Comparison of ENCODE assay signal across 11 mouse cellular contexts in genomic region chr8:87539829-87540394, GRCm38 (mm10). TPM values are rescaled to one million over a fixed set of nuclear protein-coding genes. Genes with fewer than 3 reads are reported as not detected.
DNase-seq lines count a peak whose midpoint lies in the region; TF ChIP-seq lines count a peak whose summit lies in the region.
"Had no signal": no experiment of that assay in that cellular context is flagged by ENCODE, and none has a peak within 500 bp of the region (broad histone marks: within the 10 kb centered on the region; RNA-seq: fewer than 3 reads in every experiment).

No protein-coding gene starts in this region.

- DNase-seq in heart, adult 11 months = peak; percentile 74
- DNase-seq in heart, embryonic 10.5 days (ENCODE audit: low spot score) = no peak
- DNase-seq in frontal cortex, postnatal 10 days (ENCODE audit: low spot score in 2 of 2) = peak; percentile 17 to 18
- peak; percentile 14 to 25 for DNase-seq in left cerebral cortex, adult 2 months (ENCODE audit: extremely low spot score in 1 of 2, low spot score in 2 of 2)
- peak; percentile 13 for DNase-seq in right cerebral cortex, postnatal 14 days
- DNase-seq in spleen, postnatal 4 days (ENCODE audit: low spot score in 2 of 2) = no peak
- no peak for DNase-seq in adrenal gland, adult (ENCODE audit: inconsistent age in 2 of 2, low spot score in 1 of 2)
- DNase-seq in adrenal gland, postnatal 10 days = no peak

- peaks cover 11% of the 10 kb centered on the region for H3K27me3 ChIP-seq in heart, embryonic 10.5 days (ENCODE audit: insufficient read depth, poor library complexity, severe bottlenecking)

- H3K27ac ChIP-seq in heart, embryonic 10.5 days = no peak overlapping the region
- H3K27ac ChIP-seq in left cerebral cortex, adult 2 months = no peak overlapping the region

- intact Hi-C loops in left cerebral cortex, adult 2 months (cut with DNase I) = no loop called here

- H3K9me3 ChIP-seq in heart, embryonic 10.5 days = no peaks in the 10 kb centered on the region

- no peaks in the 10 kb centered on the region for H3K36me3 ChIP-seq in heart, embryonic 10.5 days

- 26% methylated on average over 15 of the region's 15 CpGs for WGBS in heart, embryonic 10.5 days

- H3K4me3 ChIP-seq in heart, embryonic 10.5 days = no peak overlapping the region
- peak overlapping the region; percentile 27 for H3K4me3 ChIP-seq in left cerebral cortex, adult 2 months

- H3K4me1 ChIP-seq in heart, embryonic 10.5 days = 0 out of 2 replicates have a peak, but pooled peaks cover 5% of the 10 kb centered on the region

- no peak for TF ChIP-seq CTCF in left cerebral cortex, adult 2 months (IDR thresholded peaks at IDR 0.05)

RNA-seq across cellular contexts. Expression of gene 4933402J07Rik, which starts 23.7 kb away (rescaled TPM):
- polyA plus RNA-seq in heart, embryonic 10.5 days (2016; fragmentation: Nextera tagmentation; extraction: Ambion mirVana) = not detected in 2 replicates
- not detected for total RNA-seq in left cerebral cortex, adult 2 months (2021)
- total RNA-seq in adrenal gland, postnatal 10 days (2021) = not detected
- total RNA-seq: common myeloid progenitor, adult 5-6 weeks; neutrophil, adult 5-6 weeks had no signal
- polyA plus RNA-seq: large intestine, adult 2 months had no signal

Comparison
In these comparisons a context has a peak if more than half of its experiments do, and no peak if none do; other contexts are left out.
1. DNase-seq: peak in heart, adult 11 months (single experiment), frontal cortex, postnatal 10 days (2 of 2), left cerebral cortex, adult 2 months (2 of 2) and right cerebral cortex, postnatal 14 days (single experiment); none in heart, embryonic 10.5 days (single experiment), spleen, postnatal 4 days (0 of 2), adrenal gland, adult (0 of 2) and adrenal gland, postnatal 10 days (single experiment).